Mouse (Mus musculus) liver, adult 2 months (tissue): ENCODE results near the gene Pth. TPM values are rescaled to one million over a fixed set of nuclear protein-coding genes. Genes with fewer than 3 reads are reported as not detected.

ENCODE experiments used
- DNase-seq: peaks from one replicate; pipeline ENCODE4 v3.0.0-alpha.2; 2011; ENCODE audit warnings: low read depth, low spot score; ENCODE audit errors: extremely low read depth
- H3K27ac ChIP-seq: fragments of 200-500 bp; replicated peaks from 2 replicates; pipeline ENCODE4 v1.5.1; 2012; ENCODE audit warnings: low read depth, mild to moderate bottlenecking, control low read depth, inconsistent platforms, low read length; ENCODE audit not compliant: insufficient read depth
- H3K27me3 ChIP-seq: fragments of 200-500 bp; 2 replicates; pipeline ENCODE4 v1.6.1; 2012; ENCODE audit warnings: mild to moderate bottlenecking, moderate library complexity, low read length, inconsistent platforms; ENCODE audit not compliant: control insufficient read depth, insufficient read depth
- H3K36me3 ChIP-seq: fragments of 200-500 bp; 2 replicates; pipeline ENCODE4 v1.6.1; 2012; ENCODE audit warnings: low read length, inconsistent platforms; ENCODE audit not compliant: control insufficient read depth, insufficient read depth
- H3K4me1 ChIP-seq: fragments of 200-500 bp; 2 replicates; pipeline ENCODE4 v1.6.1; 2011; ENCODE audit warnings: low read length; ENCODE audit not compliant: control insufficient read depth, insufficient read depth
- H3K4me3 ChIP-seq: fragments of 200-500 bp; 2 replicates; pipeline ENCODE4 v1.5.1; 2011; ENCODE audit warnings: low read depth, mild to moderate bottlenecking, control low read depth, low read length, moderate library complexity; ENCODE audit not compliant: insufficient read depth
- H3K79me2 ChIP-seq: fragments of 200-500 bp; 2 replicates; pipeline ENCODE4 v1.6.1; 2012; ENCODE audit warnings: inconsistent platforms, mild to moderate bottlenecking, low read length, moderate library complexity; ENCODE audit not compliant: control insufficient read depth, insufficient read depth
- H3K9ac ChIP-seq: fragments of 200-500 bp; 2 replicates; pipeline ENCODE4 v1.6.1; 2012; ENCODE audit warnings: low read depth, mild to moderate bottlenecking, control low read depth, inconsistent platforms, low read length
- CTCF ChIP-seq: fragments of 200-500 bp; IDR thresholded peaks from 2 replicates; pipeline ENCODE4 v1.5.1; 2011; ENCODE audit warnings: low read depth, low read length, control low read depth
- POLR2A ChIP-seq: fragments of 200-500 bp; IDR thresholded peaks from 2 replicates; pipeline ENCODE4 v1.6.1; 2011; ENCODE audit warnings: low read length, control low read depth; ENCODE audit not compliant: insufficient read depth; ENCODE audit errors: extremely low read depth
- WGBS: fragments of 180-500 bp; shearing (Covaris S2); methylation state at CpG from one replicate; pipeline ENCODE4 v1.1.7; 2018; 5-methylcytosine and 5-hydroxymethylcytosine counted together
- polyA plus RNA-seq: library from polyadenylated mRNA; depleted of rRNA; stranded (reverse); fragments of >200 nt; gene quantifications from 2 replicates; pipeline ENCODE4 v1.2.3, GENCODE M21; 2012
- total RNA-seq: library from RNA; depleted of rRNA; stranded (reverse); fragments of >200 nt; gene quantifications from 2 replicates; pipeline ENCODE4 v1.2.3, GENCODE M21; 2014

The Pth gene
- total and polyA plus RNA-seq, 2 experiments: not detected

- Histone ChIP-seq H3K4me1 (no peaks in the 10 kb centered on the region), H3K27me3 (no peaks in the 10 kb centered on the region), H3K4me3 (no peak overlapping the region), H3K27ac (no peak overlapping the region), H3K79me2 (no peaks in the 10 kb centered on the region), H3K9ac (no peak overlapping the region), H3K36me3 (no peaks in the 10 kb centered on the region)
- DNase-seq: no peak
- no peak for TF ChIP-seq CTCF
- no peak for TF ChIP-seq POLR2A
- 78% methylated on average over 2 of the region's 2 CpGs for WGBS
Measured at GRCm38 (mm10) chr7:113391619-113392018, 3.2 kb upstream of the Pth start.

- Histone ChIP-seq H3K9ac (no peak overlapping the region), H3K27ac (no peak overlapping the region), H3K27me3 (no peaks in the 10 kb centered on the region), H3K4me1 (no peaks in the 10 kb centered on the region), H3K36me3 (no peaks in the 10 kb centered on the region), H3K4me3 (no peak overlapping the region), H3K79me2 (no peaks in the 10 kb centered on the region)
- 15% methylated on average over 7 of the region's 7 CpGs for WGBS
- TF ChIP-seq CTCF (peak; percentile 57), POLR2A (no peak)
- peak; percentile 76 for DNase-seq
Measured at GRCm38 (mm10) chr7:113377875-113378658, 10.3 kb downstream of the Pth start.

- no peak for TF ChIP-seq POLR2A
- TF ChIP-seq CTCF: no peak
Measured at GRCm38 (mm10) chr7:113372682-113373081, 15.7 kb downstream of the Pth start.

GRCm38 (mm10) chr7:113369620-113370340 lies 18.6 kb downstream of the Pth start:
- no peaks in the 10 kb centered on the region for H3K36me3 ChIP-seq
- H3K4me3 ChIP-seq: peak overlapping the region; percentile 69
- WGBS: under 1% methylated on average over 44 of the region's 44 CpGs
- H3K9ac ChIP-seq: peak overlapping the region; percentile 67
- peak; percentile 51 for DNase-seq
- TF ChIP-seq POLR2A (no peak), CTCF (peak; percentile 52)
- 0 out of 2 replicates have a peak overlapping the region, but pooled peaks have one; percentile 1 for H3K27ac ChIP-seq
- peaks cover 3% of the 10 kb centered on the region; the same call in 1 of the 2 replicates for H3K4me1 ChIP-seq
- no peaks in the 10 kb centered on the region for H3K79me2 ChIP-seq
- no peaks in the 10 kb centered on the region for H3K27me3 ChIP-seq

More at GRCm38 (mm10) chr7:113372682-113373081, 15.7 kb downstream of the Pth start:
- H3K4me1 ChIP-seq: peaks cover 3% of the 10 kb centered on the region; the same call in 1 of the 2 replicates
- no peaks in the 10 kb centered on the region for H3K79me2 ChIP-seq
- 95% methylated on average over 1 of the region's 1 CpGs for WGBS
- H3K36me3 ChIP-seq: no peaks in the 10 kb centered on the region
- H3K27ac ChIP-seq: no peak overlapping the region
- no peak overlapping the region for H3K9ac ChIP-seq
- no peaks in the 10 kb centered on the region for H3K27me3 ChIP-seq
- no peak for DNase-seq
- no peak overlapping the region for H3K4me3 ChIP-seq

GRCm38 (mm10) chr7:113368746-113369619 lies 19.4 kb downstream of the Pth start, which contains the start of gene Btbd10:
Btbd10 (minus strand) TSS chr7:113369392.
- TF ChIP-seq POLR2A: peak; percentile 53; the same call in 1 of the 2 replicates
- TF ChIP-seq CTCF: no peak
- H3K27ac ChIP-seq: peak within 1 kb of the TSS; percentile 24; the same call in 1 of the 2 replicates
- H3K27me3 ChIP-seq: no peaks in the 10 kb centered on the region
- H3K36me3 ChIP-seq: peaks cover 1% of the 10 kb centered on the region; the same call in 1 of the 2 replicates
- H3K4me3 ChIP-seq: peak within 1 kb of the TSS; percentile 69
- DNase-seq: peak; percentile 91
- H3K9ac ChIP-seq: peak within 1 kb of the TSS; percentile 72
- H3K4me1 ChIP-seq: peaks cover 3% of the 10 kb centered on the region; the same call in 1 of the 2 replicates
- H3K79me2 ChIP-seq: no peaks in the 10 kb centered on the region
- WGBS: under 1% methylated on average over 64 of the region's 64 CpGs
